8 mouse cellular contexts compared by ENCODE assay signal in genomic region chr3:89961436-89961835, GRCm38 (mm10). TPM values are rescaled to one million over a fixed set of nuclear protein-coding genes. Genes with fewer than 3 reads are reported as not detected.
DNase-seq lines count a peak whose midpoint lies in the region; ATAC-seq and TF ChIP-seq lines count a peak whose summit lies in the region.
"Had no signal": no experiment of that assay in that cellular context is flagged by ENCODE, and none has a peak within 500 bp of the region (broad histone marks: within the 10 kb centered on the region; RNA-seq: fewer than 3 reads in every experiment).

No protein-coding gene starts in this region.

- peaks cover 30% of the 10 kb centered on the region for H3K4me1 ChIP-seq in testis, adult 2 months (ENCODE audit: control insufficient read depth, insufficient read depth, low read length)
- H3K4me1 ChIP-seq in forebrain, embryonic 14.5 days (ENCODE audit: control insufficient read depth, insufficient read depth, low read length), result peaks cover 36% of the 10 kb centered on the region
- peaks cover 25% of the 10 kb centered on the region for H3K4me1 ChIP-seq in limb, embryonic 14.5 days (ENCODE audit: control insufficient read depth, insufficient read depth, low read length)
- H3K4me1 ChIP-seq in stomach, embryonic 16.5 days (ENCODE audit: control insufficient read depth, insufficient read depth, low read length), result peaks cover 29% of the 10 kb centered on the region

- no peak for DNase-seq in testis, postnatal 14 days (ENCODE audit: low spot score)
- no peak for DNase-seq in forebrain, embryonic 14.5 days (ENCODE audit: low spot score)
- peak; percentile 5 for DNase-seq in limb, embryonic 14.5 days (ENCODE audit: low spot score)
- DNase-seq in gastrocnemius, postnatal 14 days, result no peak
- DNase-seq in gastrocnemius, adult 18-20 months (ENCODE audit: low spot score), result no peak

- ATAC-seq in forebrain, embryonic 14.5 days, result no peak
- ATAC-seq in limb, embryonic 14.5 days (ENCODE audit: low FRiP score, low read depth), result no peak
- ATAC-seq in stomach, embryonic 16.5 days (ENCODE audit: insufficient read depth, low FRiP score), result no peak

- 59% methylated on average over 4 of the region's 4 CpGs for WGBS in forebrain, embryonic 14.5 days
- 50% methylated on average over 4 of the region's 4 CpGs for WGBS in limb, embryonic 14.5 days
- WGBS in stomach, embryonic 16.5 days, result 46% methylated on average over 4 of the region's 4 CpGs

- TF ChIP-seq POLR2A in testis, adult 2 months (IDR thresholded peaks at IDR 0.05; ENCODE audit: control insufficient read depth, low read depth, low read length), result no peak
- no peak for TF ChIP-seq POLR2A in limb, embryonic 14.5 days (IDR thresholded peaks at IDR 0.05; ENCODE audit: borderline replicate concordance, extremely low read depth, insufficient read depth, insufficient read length)

- H3K9me3 ChIP-seq in forebrain, embryonic 14.5 days (replicated peaks; ENCODE audit: control insufficient read depth, low read length), result no peaks in the 10 kb centered on the region
- no peaks in the 10 kb centered on the region for H3K9me3 ChIP-seq in limb, embryonic 14.5 days (ENCODE audit: control insufficient read depth, low read length)
- no peaks in the 10 kb centered on the region for H3K9me3 ChIP-seq in stomach, embryonic 16.5 days (replicated peaks; ENCODE audit: control insufficient read depth, low read length)

- H3K4me2 ChIP-seq in forebrain, embryonic 14.5 days (ENCODE audit: low read length), result peak overlapping the region; percentile 96
- peak overlapping the region; percentile 98 for H3K4me2 ChIP-seq in limb, embryonic 14.5 days (replicated peaks; ENCODE audit: low read depth, low read length, severe bottlenecking)
- peak overlapping the region; percentile 99 for H3K4me2 ChIP-seq in stomach, embryonic 16.5 days (ENCODE audit: low read depth, low read length)

- no peak overlapping the region for H3K4me3 ChIP-seq in testis, adult 2 months (ENCODE audit: control insufficient read depth, low read depth, low read length)
- H3K4me3 ChIP-seq in forebrain, embryonic 14.5 days (ENCODE audit: low read depth, low read length), result peak overlapping the region; percentile 8; the same call in 1 of the 2 replicates
- peak overlapping the region; percentile 86 for H3K4me3 ChIP-seq in limb, embryonic 14.5 days (replicated peaks; ENCODE audit: low read length)
- peak overlapping the region; percentile 92 for H3K4me3 ChIP-seq in stomach, embryonic 16.5 days (replicated peaks; ENCODE audit: low read length)
- H3K4me3 ChIP-seq: erythroblast, embryonic 14.5 days had no signal

- intact Hi-C loops in gastrocnemius, postnatal 14 days (cut with DNase I; ENCODE audit: low total_unique reads), result no loop called here

- no peaks in the 10 kb centered on the region for H3K36me3 ChIP-seq in testis, adult 2 months (ENCODE audit: control insufficient read depth, insufficient read depth, low read length)
- peaks cover 27% of the 10 kb centered on the region for H3K36me3 ChIP-seq in forebrain, embryonic 14.5 days (ENCODE audit: control insufficient read depth, insufficient read depth, low read length)
- H3K36me3 ChIP-seq in limb, embryonic 14.5 days (ENCODE audit: control insufficient read depth, insufficient read depth, low read length), result peaks cover 30% of the 10 kb centered on the region
- peaks cover 6% of the 10 kb centered on the region for H3K36me3 ChIP-seq in stomach, embryonic 16.5 days (ENCODE audit: control insufficient read depth, insufficient read depth, low read length)

- no peaks in the 10 kb centered on the region for H3K27me3 ChIP-seq in testis, adult 2 months (ENCODE audit: control insufficient read depth, insufficient read depth, low read length)
- no peaks in the 10 kb centered on the region for H3K27me3 ChIP-seq in forebrain, embryonic 14.5 days (replicated peaks; ENCODE audit: control insufficient read depth, insufficient read depth, low read length)
- no peaks in the 10 kb centered on the region for H3K27me3 ChIP-seq in limb, embryonic 14.5 days (ENCODE audit: control insufficient read depth, insufficient read depth, low read length)
- no peaks in the 10 kb centered on the region for H3K27me3 ChIP-seq in stomach, embryonic 16.5 days (ENCODE audit: control insufficient read depth, insufficient read depth, low read length)

- TF ChIP-seq CTCF in testis, adult 2 months (IDR thresholded peaks at IDR 0.05; ENCODE audit: control insufficient read depth, insufficient read depth, insufficient replicate concordance, low read depth, low read length), result no peak

- peak overlapping the region; percentile 93; the same call in 1 of the 2 replicates for H3K9ac ChIP-seq in forebrain, embryonic 14.5 days (ENCODE audit: low read length)
- H3K9ac ChIP-seq in limb, embryonic 14.5 days (ENCODE audit: low read depth, low read length, severe bottlenecking), result peak overlapping the region; percentile 94; the same call in 1 of the 2 replicates
- H3K9ac ChIP-seq in stomach, embryonic 16.5 days (ENCODE audit: low read length), result peak overlapping the region; percentile 97

- peak overlapping the region; percentile 40 for H3K27ac ChIP-seq in testis, adult 2 months (ENCODE audit: control insufficient read depth, insufficient read depth, low read depth, low read length)
- H3K27ac ChIP-seq in forebrain, embryonic 14.5 days (ENCODE audit: low read depth, low read length), result no peak overlapping the region
- H3K27ac ChIP-seq in limb, embryonic 14.5 days (replicated peaks; ENCODE audit: low read depth, low read length), result no peak overlapping the region
- peak overlapping the region; percentile 97 for H3K27ac ChIP-seq in stomach, embryonic 16.5 days (ENCODE audit: low read length)

RNA-seq across cellular contexts. Expression of gene Atp8b2, which starts 1.9 kb away (rescaled TPM):
- 26.9 and 39.9 TPM in 2 replicates for polyA plus RNA-seq in testis, adult 2 months (2012; rRNA removed)
- 6.4 and 9.1 TPM in 2 replicates for polyA plus RNA-seq in forebrain, embryonic 14.5 days (2014; fragmentation: Nextera tagmentation; extraction: Ambion mirVana)
- polyA plus RNA-seq in limb, embryonic 14.5 days (2012; rRNA removed), result 88.4 and 110 TPM in 2 replicates
- 20.5 and 24.6 TPM in 2 replicates for polyA plus RNA-seq in limb, embryonic 14.5 days (2014; fragmentation: Nextera tagmentation; extraction: Ambion mirVana)
- polyA plus RNA-seq in stomach, embryonic 16.5 days (2015; fragmentation: Nextera tagmentation; extraction: Ambion mirVana), result 11.6 and 12.3 TPM in 2 replicates
- 10 to 100 TPM; 20.6 to 28.7 TPM for total RNA-seq in gastrocnemius, postnatal 14 days (2021)
- total RNA-seq in gastrocnemius, adult 18-20 months (2021), result 1 to 10 TPM; 5.2 to 5.5 TPM

RNA-seq across cellular contexts. Expression of gene Hax1, which starts 37.1 kb away (rescaled TPM):
- 108 and 116 TPM in 2 replicates for polyA plus RNA-seq in testis, adult 2 months (2012; rRNA removed)
- 145 and 155 TPM in 2 replicates for polyA plus RNA-seq in forebrain, embryonic 14.5 days (2014; fragmentation: Nextera tagmentation; extraction: Ambion mirVana)
- 110 and 121 TPM in 2 replicates for polyA plus RNA-seq in limb, embryonic 14.5 days (2012; rRNA removed)
- 135 and 139 TPM in 2 replicates for polyA plus RNA-seq in limb, embryonic 14.5 days (2014; fragmentation: Nextera tagmentation; extraction: Ambion mirVana)
- polyA plus RNA-seq in stomach, embryonic 16.5 days (2015; fragmentation: Nextera tagmentation; extraction: Ambion mirVana), result 126 and 132 TPM in 2 replicates
- total RNA-seq in gastrocnemius, postnatal 14 days (2021), result 10 to 100 TPM; 45.2 to 50.2 TPM
- 10 to 100 TPM; 47.8 to 58.0 TPM for total RNA-seq in gastrocnemius, adult 18-20 months (2021)

RNA-seq across cellular contexts. Expression of gene Il6ra, which starts 48.4 kb away (rescaled TPM):
- polyA plus RNA-seq in testis, adult 2 months (2012; rRNA removed), result 0.93 and 1.1 TPM in 2 replicates
- 0.37 and 0.47 TPM in 2 replicates for polyA plus RNA-seq in forebrain, embryonic 14.5 days (2014; fragmentation: Nextera tagmentation; extraction: Ambion mirVana)
- 1.1 and 1.2 TPM in 2 replicates for polyA plus RNA-seq in limb, embryonic 14.5 days (2012; rRNA removed)
- polyA plus RNA-seq in limb, embryonic 14.5 days (2014; fragmentation: Nextera tagmentation; extraction: Ambion mirVana), result 1.3 and 1.5 TPM in 2 replicates
- polyA plus RNA-seq in stomach, embryonic 16.5 days (2015; fragmentation: Nextera tagmentation; extraction: Ambion mirVana), result 2.9 and 3.2 TPM in 2 replicates
- total RNA-seq in gastrocnemius, postnatal 14 days (2021), result 1 to 10 TPM; 2.4 to 8.7 TPM
- 1 to 10 TPM; 3.1 to 7.2 TPM for total RNA-seq in gastrocnemius, adult 18-20 months (2021)

Comparison
In these comparisons a context has a peak if more than half of its experiments do, and no peak if none do; other contexts are left out.
1. H3K27ac ChIP-seq: peak in testis, adult 2 months (single experiment) and stomach, embryonic 16.5 days (single experiment); none in forebrain, embryonic 14.5 days (single experiment) and limb, embryonic 14.5 days (single experiment).
2. Peak in every context shown above with its lines, with median percentiles within 50 percentile points of each other: H3K4me2 ChIP-seq and H3K9ac ChIP-seq.